24 mouse cellular contexts compared by ENCODE assay signal in the genomic region with DNA sequence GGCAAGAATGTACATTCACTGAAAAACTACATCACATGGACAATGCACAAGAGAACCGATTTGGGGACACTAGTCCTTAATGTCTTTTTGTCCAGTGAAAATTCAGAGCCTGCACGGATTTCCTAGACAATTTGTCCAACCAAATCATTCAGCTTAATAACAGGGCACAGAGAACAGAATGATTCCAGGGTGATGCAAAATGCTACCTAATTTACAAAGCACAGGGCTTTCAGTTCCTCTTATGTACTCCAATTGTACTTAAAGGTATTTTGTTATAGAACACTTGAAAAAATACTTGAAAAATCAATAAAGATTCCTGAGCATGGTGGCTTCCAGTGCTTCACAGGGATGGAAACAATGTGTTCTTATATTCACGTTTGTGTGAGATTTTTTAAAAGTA.
"Had no signal": no experiment of that assay in that cellular context is flagged by ENCODE, and none has a peak within 500 bp of the region (broad histone marks: within the 10 kb centered on the region; RNA-seq: fewer than 3 reads in every experiment).

No protein-coding gene starts in this region.

- H3K4me2 ChIP-seq: embryonic facial prominence, embryonic 12.5 days; embryonic facial prominence, embryonic 13.5 days; embryonic facial prominence, embryonic 15.5 days; forebrain, embryonic 12.5 days; forebrain, embryonic 13.5 days; forebrain, embryonic 15.5 days had no signal

- H3K36me3 ChIP-seq: embryonic facial prominence, embryonic 10.5 days; embryonic facial prominence, embryonic 12.5 days; embryonic facial prominence, embryonic 13.5 days; embryonic facial prominence, embryonic 15.5 days; forebrain, embryonic 10.5 days; forebrain, embryonic 12.5 days; forebrain, embryonic 15.5 days had no signal

- H3K4me3 ChIP-seq: embryonic facial prominence, embryonic 10.5 days; embryonic facial prominence, embryonic 12.5 days; embryonic facial prominence, embryonic 13.5 days; embryonic facial prominence, embryonic 15.5 days; erythroblast, embryonic 14.5 days; forebrain, embryonic 10.5 days; forebrain, embryonic 12.5 days; forebrain, embryonic 13.5 days; forebrain, embryonic 15.5 days; gastrocnemius, adult 2 months; heart, adult 2 months had no signal

- H3K27ac ChIP-seq: embryonic facial prominence, embryonic 10.5 days; embryonic facial prominence, embryonic 12.5 days; embryonic facial prominence, embryonic 13.5 days; embryonic facial prominence, embryonic 15.5 days; forebrain, embryonic 10.5 days; forebrain, embryonic 12.5 days; forebrain, embryonic 13.5 days; forebrain, embryonic 15.5 days; gastrocnemius, adult 2 months; heart, adult 2 months had no signal

- DNase-seq: cerebellum, adult 9-11 months; cerebellum, postnatal 10 days; cerebellum, postnatal 14 days; cerebellum, postnatal 25 days; cerebellum, postnatal 36 days; embryo, embryonic 11 days; forebrain, postnatal 0 days; gastrocnemius, adult 2 months; gastrocnemius, postnatal 10 days; gastrocnemius, postnatal 14 days; gastrocnemius, postnatal 25 days; gastrocnemius, postnatal 36 days; heart, adult 11 months; heart, adult 18-20 months; heart, adult 2 months had no signal

- H3K9me3 ChIP-seq: embryonic facial prominence, embryonic 10.5 days; embryonic facial prominence, embryonic 12.5 days; embryonic facial prominence, embryonic 13.5 days; embryonic facial prominence, embryonic 15.5 days; forebrain, embryonic 10.5 days; forebrain, embryonic 12.5 days; forebrain, embryonic 13.5 days; forebrain, embryonic 15.5 days had no signal

- H3K27me3 ChIP-seq: embryonic facial prominence, embryonic 12.5 days; embryonic facial prominence, embryonic 13.5 days; embryonic facial prominence, embryonic 15.5 days; forebrain, embryonic 12.5 days; forebrain, embryonic 13.5 days; forebrain, embryonic 15.5 days had no signal

- H3K9ac ChIP-seq: embryonic facial prominence, embryonic 12.5 days; embryonic facial prominence, embryonic 13.5 days; embryonic facial prominence, embryonic 15.5 days; forebrain, embryonic 12.5 days; forebrain, embryonic 13.5 days; forebrain, embryonic 15.5 days; forebrain, postnatal 0 days had no signal

- H3K4me1 ChIP-seq: embryonic facial prominence, embryonic 12.5 days; embryonic facial prominence, embryonic 15.5 days had no signal
